Mouse (Mus musculus) T-helper 1 cell (primary cell): Measurements from ENCODE around the gene Trmt61a.

Experiments
- in situ Hi-C: fragments of 300-600 bp; cut with MboI, MseI; formaldehyde crosslinking; loops from one replicate; pipeline ENCODE4 v1.15.1; 2025; ENCODE audit warnings: high pct_unique_total_duplicates

Gene Trmt61a

GRCm38 (mm10) chr12:111726122-111726463, 48.2 kb downstream of the Trmt61a start:
- in situ Hi-C loops, result no loop called here

GRCm38 (mm10) chr12:111727956-111728355, 50.1 kb downstream of the Trmt61a start:
- in situ Hi-C loops, result no loop called here

GRCm38 (mm10) chr12:111731822-111732807, 54.2 kb downstream of the Trmt61a start:
- in situ Hi-C loops, result loop anchor here (5.0 kb wide), 1 partner anchor 65 kb away; no protein-coding TSS in a partner anchor

GRCm38 (mm10) chr12:111732921-111733320, 55.0 kb downstream of the Trmt61a start:
- in situ Hi-C loops, result loop anchor here (5.0 kb wide), 1 partner anchor 66 kb away; no protein-coding TSS in a partner anchor
